Mouse (Mus musculus) cerebellum, postnatal 4 days (tissue): ENCODE results near the gene Dhtkd1.
"Not testable (repeated sequence)": the region's sequence is repeated elsewhere in the genome, so short reads cannot be mapped to it uniquely, and the experiment has no call there.

Source experiments
- DNase-seq, 2 experiments: peaks; one replicate each; pipeline ENCODE4 v3.0.0; 2022; ENCODE audit warnings: low spot score in 2 of 2, mixed read lengths in 1 of 2

The Dhtkd1 gene

DNA sequence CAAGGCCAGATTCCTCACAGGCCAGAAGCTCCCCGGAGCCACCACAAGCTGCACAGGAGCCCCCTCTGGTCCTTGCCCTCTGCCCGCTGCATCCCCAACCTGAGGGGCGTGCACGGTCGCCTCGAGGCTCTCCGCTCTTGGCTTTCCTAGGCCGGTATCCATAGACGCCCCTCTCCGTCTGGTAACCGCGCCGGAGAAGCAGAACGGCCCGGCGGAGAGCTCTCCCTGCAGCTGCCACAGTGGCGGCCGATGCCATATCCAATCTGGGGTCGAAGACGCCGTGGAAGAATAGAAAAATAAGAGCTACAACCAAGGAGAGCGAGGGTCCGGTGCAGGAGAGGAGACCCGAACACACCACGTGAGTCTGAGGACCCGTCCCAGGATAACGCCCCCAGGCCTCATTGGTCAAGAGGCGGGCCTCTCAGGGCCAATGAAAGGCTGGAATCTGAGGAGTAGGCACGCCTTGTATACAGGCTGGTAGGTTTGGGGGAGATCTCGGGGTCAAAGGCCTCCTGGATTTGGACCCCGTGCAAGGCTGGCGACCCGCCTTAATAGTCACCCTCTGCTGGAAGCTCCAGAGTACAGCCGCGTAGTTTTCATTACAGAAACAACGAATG, at the start of gene Dhtkd1:
Gene Dhtkd1 (minus strand): TSS at position 377 of the 617 bp plus-strand sequence.
- DNase-seq = peak; percentile 44 to 62

- DNase-seq = no peak
These were observed 34.9 kb upstream of the Dhtkd1 start for GRCm38 (mm10) chr2:5977532-5977931.

GRCm38 (mm10) chr2:5970629-5971028, 28.0 kb upstream of the Dhtkd1 start:
- DNase-seq = not testable (repeated sequence)

DNA sequence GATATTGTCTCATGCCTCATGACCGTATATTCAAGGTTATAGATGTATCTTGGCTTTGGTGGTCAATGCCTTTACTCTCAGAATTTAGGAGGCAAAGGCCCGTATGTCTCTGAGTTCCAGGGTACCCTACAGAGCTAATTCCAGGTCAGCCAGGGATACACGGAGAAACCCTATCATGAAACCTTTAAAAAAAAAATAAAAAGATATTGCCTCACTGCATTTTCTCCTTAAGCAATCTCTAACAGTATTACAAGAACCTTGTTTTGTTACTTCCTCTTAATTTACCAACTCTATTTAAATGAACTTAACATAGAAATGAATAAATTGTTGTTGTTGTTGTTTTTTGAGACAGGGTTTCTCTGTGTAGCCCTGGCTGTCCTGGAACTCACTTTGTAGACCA, 23.4 kb upstream of the Dhtkd1 start:
- DNase-seq = no peak

DNA sequence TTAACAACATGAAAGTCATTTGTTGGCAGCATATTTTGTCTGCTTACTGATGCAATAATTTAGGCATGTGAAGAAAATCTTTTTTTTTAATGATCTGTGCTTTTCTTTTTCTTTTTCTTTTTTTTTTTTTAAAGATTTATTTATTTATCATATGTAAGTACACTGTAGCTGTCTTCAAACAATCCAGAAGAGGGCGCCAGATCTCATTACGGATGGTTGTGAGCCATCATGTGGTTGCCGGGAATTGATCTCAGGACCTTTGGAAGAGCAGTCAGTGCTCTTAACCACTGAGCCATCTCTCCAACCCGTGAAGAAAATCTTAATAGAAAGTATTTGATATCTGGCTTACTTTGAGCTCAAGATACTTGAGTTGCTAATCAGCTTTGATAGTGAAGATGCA, 21.1 kb upstream of the Dhtkd1 start:
- not testable (repeated sequence) for DNase-seq

DNA sequence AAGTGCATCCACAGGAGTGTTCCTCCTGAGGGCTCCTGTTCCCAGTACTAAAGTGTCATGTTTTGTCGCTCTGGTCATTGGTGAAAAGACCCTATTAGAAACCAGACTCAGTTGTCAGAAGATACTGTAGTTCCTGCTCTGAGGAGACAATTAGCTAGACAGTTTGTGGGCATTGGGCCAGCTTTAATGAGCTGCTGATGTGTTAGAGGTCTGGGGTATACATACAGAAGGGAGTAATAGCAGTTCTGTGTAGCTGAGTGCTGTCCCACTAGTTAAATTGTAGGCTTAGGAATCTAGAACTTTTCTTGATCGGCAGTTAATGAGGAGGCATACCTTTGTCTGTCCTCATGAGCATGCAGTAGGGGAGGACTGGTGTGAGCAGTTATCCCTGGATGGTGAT, 19.7 kb upstream of the Dhtkd1 start:
- no peak for DNase-seq

GRCm38 (mm10) chr2:5957705-5958104, 15.1 kb upstream of the Dhtkd1 start:
- DNase-seq = no peak

DNA sequence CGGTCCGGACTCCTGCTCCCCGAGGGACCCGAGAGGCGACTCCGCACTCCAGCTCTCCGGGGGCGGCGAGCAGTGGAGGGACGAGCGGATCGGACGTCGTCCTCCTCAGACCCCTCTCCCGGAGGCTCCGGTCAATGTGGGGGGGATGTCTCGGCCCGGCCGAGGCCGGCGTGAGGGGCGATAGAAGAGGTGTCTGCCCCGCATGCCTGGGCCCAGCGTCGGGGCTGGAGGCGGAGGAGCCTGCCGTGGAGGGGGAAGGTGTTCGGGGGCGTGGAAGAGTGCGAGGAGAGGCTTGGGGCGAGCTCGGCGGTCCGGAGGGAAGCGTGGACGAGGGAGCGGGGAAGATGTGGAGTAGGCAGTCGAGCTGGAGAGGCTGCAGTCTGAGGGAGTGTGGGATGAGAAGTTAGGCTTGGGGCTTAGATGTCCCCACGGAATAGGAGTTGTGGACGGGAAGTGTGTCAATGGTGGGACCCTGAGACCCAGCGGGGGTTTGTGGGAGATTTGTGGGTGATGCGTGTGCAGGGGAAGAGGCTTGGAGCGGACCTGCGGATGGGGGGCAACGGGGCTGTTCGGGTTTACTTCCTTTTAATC, 9.1 kb upstream of the Dhtkd1 start:
- DNase-seq = peak in 1 of 2 experiments; percentile 22

GRCm38 (mm10) chr2:5950766-5951595, 8.4 kb upstream of the Dhtkd1 start, which contains the start of gene Upf2:
TSS of gene Upf2 (plus strand) at chr2:5951469.
- DNase-seq = peak; percentile 92 to 95

GRCm38 (mm10) chr2:5950305-5950704, 7.7 kb upstream of the Dhtkd1 start:
- no peak for DNase-seq

GRCm38 (mm10) chr2:5949821-5950220, 7.2 kb upstream of the Dhtkd1 start:
- DNase-seq = not testable (repeated sequence)

- no peak for DNase-seq
These were observed 6.4 kb upstream of the Dhtkd1 start for GRCm38 (mm10) chr2:5948964-5949363.

DNA sequence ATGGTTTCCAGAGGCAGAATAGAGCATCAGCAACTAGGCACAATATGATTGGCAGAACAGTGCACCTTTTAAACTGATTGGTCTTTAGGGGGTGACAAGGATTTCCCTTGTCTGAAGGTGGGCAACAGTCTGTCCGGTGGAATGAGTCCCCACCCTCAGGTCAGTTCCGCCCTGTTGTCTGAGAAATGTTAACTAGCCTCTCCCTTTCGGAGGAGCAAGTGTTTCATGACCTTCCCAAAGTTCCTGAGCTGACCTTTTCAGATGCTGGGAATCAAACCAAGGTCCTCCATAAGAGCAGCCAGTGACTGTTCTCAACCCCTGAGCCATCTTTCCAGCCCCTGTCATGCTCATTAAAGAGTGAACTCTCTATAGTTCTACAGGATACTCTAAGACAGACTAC, 4.3 kb upstream of the Dhtkd1 start:
- no peak for DNase-seq

DNA sequence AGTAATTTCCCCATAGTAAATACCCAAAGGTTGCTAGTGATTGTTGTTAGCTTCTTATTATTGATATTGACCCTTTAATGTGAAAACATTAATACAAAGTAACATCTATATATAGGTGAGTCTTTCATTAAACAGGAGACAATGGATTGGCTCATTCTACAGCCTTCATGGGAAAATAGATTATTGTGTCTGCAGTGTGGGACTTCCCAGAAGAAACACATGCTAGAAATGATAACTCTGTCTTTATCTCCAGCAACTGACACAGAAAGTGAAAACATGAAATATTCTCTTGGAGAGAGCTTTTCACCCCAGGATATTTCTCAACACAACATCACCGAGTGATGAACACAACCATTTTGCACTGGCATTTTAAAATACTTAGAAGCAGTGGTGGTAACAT, 3.0 kb upstream of the Dhtkd1 start:
- DNase-seq = no peak

DNA sequence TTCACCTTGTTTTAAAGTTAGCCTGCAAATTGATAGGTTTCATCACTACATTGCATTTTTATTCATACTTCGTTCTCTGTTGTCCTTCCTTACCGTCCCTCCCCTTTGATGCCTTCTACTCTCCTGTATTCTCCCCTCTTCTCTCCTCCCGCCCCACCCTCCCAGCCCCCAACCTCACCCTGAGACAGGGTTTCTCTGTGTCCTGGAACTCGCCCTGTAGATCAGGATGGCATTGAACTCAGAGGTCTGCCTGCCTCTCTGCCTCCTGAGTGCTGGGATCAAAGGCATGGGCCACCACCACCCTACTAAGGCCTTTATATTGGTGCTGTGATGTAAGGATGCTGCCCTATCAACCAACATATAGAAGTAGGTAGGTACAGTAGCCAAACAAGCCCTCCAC, 479 bp upstream of the Dhtkd1 start:
- DNase-seq = no peak

DNA sequence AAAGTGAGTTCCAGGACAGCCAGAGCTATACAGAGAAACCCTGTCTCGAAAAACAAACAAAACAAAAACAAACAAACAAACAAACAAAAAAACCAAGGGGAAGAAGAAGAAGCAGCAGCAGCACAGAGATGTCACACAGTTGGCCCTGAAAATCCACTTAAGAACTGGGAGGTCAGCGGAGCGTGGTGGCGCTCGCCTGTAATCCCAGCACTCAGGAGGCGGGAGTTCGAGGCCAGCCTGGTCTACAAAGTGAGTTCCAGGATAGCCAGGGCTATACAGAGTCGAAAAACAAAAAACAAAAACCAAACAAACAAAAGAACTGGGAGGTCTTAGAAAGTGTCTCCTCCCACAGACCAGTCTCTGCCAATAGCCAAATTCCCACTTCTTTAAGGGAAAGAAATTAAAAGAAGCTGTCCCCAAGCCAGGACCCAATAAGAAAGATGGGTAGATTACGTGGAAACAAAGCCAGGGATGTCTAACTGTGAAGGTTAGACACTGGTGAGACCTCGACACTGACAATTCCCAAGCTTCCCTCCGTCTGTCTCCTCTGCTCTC, 654 bp downstream of the Dhtkd1 start:
- DNase-seq = no peak

GRCm38 (mm10) chr2:5940936-5941335, 1.7 kb downstream of the Dhtkd1 start:
- DNase-seq = no peak

DNA sequence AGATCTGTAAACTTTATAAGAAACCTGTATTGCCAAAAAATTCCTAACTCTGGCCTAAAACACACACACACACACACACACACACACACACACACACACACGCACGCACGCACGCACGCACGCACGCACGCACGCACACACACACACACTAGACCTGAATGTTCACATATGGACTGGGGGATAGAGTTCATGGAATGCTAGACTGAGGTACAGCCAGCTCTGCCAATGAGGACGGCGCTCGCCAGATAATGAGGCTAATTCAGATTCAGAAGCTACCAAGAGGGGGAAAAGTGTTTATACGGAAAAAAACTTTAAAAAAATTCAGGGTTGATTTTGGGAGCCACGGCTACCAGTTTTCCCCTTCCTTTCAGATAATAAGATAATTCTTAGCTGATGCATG, 2.7 kb downstream of the Dhtkd1 start:
- DNase-seq = no peak

DNA sequence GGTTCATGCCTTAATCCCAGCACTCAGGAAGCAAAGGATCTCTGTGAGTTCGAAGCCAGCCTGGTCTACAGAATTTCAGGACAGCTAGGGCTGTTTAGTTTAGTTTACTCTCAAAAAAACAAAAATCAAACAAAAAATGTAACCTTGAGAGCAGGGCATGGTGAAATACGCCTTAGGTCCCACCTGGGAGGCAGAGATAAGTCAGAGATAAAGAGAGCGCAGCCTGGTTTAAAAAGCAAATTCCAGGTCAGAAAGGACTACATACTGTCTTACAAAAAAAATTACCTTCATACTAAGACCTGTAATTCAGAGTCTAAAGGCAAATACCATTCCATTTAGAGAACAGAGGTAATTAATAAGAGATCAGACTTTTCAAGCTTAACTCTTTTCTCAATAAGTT, 3.3 kb downstream of the Dhtkd1 start:
- DNase-seq = no peak

DNA sequence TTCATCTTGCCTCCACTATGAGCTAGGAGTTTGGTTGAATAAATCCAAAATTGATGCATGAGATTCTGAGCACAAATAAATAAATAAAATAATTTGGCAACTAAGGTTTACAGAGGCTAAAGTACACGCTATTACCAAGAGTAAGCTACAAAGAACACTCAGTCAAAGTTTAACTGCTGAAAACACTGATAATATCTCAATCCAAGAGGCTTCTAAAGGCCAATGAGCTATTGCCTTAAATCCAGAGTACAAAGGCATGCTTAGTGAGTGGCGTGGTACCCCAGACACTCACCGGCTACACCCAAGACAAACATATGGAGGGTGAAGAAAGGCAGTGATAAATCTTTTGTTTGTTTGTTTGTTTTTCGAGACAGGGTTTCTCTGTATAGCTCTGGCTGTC, 6.0 kb downstream of the Dhtkd1 start:
- DNase-seq = no peak

DNA sequence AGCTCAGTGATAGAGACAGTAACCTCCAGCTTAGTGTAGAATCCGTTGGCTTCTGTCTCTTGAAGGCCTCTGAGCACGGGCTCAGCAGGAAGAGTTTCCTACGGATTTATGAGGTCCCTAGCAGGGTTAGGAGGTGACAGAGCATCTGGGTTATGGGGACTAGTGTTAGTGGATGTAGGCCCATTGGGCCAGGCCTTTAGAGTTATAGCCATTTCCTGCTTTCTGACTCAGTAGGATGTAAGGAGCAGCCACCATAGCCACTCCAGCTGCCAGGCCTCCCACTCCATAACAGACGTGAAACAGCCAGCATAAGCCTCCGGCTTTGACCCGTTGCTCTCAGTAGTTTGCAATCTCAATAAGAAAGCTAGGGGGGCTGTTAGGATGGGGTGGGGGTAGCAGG, 6.5 kb downstream of the Dhtkd1 start:
- no peak for DNase-seq

DNA sequence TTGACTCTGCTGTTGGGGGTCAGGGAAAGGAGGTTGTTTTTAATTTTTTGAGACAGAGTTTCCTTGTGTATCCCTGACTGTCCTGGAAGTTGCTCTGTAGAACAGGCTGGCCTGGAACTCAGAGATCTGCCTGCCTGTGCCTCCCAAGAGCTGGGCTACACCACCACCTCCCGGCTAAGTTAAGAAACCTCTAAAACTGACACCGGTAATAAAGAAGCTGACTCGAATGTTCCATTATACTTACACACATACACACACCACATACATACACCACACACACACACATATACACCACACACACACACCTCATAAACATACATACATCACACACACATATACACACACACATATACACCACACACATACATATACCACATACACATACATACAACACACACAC, 7.7 kb downstream of the Dhtkd1 start:
- DNase-seq = no peak

DNA sequence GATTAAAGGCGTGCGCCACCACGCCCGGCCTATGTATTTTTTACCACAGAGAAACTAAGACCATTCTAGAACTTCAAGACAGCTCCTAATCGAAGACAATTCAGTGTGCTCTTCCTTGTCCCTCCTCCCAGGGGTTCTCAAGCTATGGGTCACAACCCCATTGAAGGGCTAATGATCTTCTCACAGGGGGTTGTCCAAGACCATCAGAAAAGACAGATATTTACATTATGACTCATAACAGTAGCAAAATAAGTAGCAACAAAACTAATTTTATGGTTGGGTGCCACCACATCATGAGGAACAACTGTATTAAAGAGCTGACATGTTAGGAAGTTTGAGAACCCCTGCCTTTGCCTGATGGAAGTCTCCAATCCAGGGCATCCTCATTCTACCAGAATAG, 10.7 kb downstream of the Dhtkd1 start:
- DNase-seq = no peak
